Mouse (Mus musculus): Measurements from ENCODE around the gene Rims4.

- TF ChIP-seq CTCF (IDR thresholded peaks at IDR 0.05; ENCODE audit: insufficient read depth, low read length) = no peak
- TF ChIP-seq POLR2A (IDR thresholded peaks at IDR 0.05; ENCODE audit: borderline replicate concordance, extremely low read depth, low read depth, low read length) = no peak
Observed at GRCm38 (mm10) chr2:163913704-163914103, 4.8 kb downstream of the Rims4 start.
